Mouse (Mus musculus): ENCODE results near the gene Cdc25b. TPM values are rescaled to one million over a fixed set of nuclear protein-coding genes. Genes with fewer than 3 reads are reported as not detected.
A peak's percentile ranks its signal among the peaks of the same experiment; 100 is the strongest.

The Cdc25b gene
- 50.6 and 59.3 TPM in 2 replicates for polyA plus RNA-seq (2015; fragmentation: Nextera tagmentation; extraction: Ambion mirVana)

- WGBS: under 1% methylated on average over 43 of the region's 43 CpGs
- peaks cover 3% of the 10 kb centered on the region; the same call in 1 of the 2 replicates for H3K27me3 ChIP-seq
- H3K27ac ChIP-seq: peak within 1 kb of the TSS; percentile 70
- peak within 1 kb of the TSS; percentile 70 for H3K4me3 ChIP-seq (replicated peaks)
- peak within 1 kb of the TSS; percentile 63 for H3K4me2 ChIP-seq (replicated peaks)
- H3K9ac ChIP-seq (replicated peaks): peak within 1 kb of the TSS; percentile 79
- ATAC-seq: peak; percentile 88
- peaks cover 52% of the 10 kb centered on the region for H3K4me1 ChIP-seq (replicated peaks)
- no peaks in the 10 kb centered on the region for H3K9me3 ChIP-seq
- H3K36me3 ChIP-seq: no peaks in the 10 kb centered on the region
These were observed at the start of gene Cdc25b, which contains the start of gene Spef1 for GRCm38 (mm10) chr2:131186771-131187601. Gene Cdc25b, plus strand, starts transcription at chr2:131186949. Gene Spef1, minus strand, starts transcription at chr2:131187282.

- Histone ChIP-seq H3K4me3 (replicated peaks) (no peak overlapping the region), H3K27me3 (no peaks in the 10 kb centered on the region), H3K9ac (replicated peaks) (no peak overlapping the region), H3K4me1 (replicated peaks) (peaks cover 5% of the 10 kb centered on the region), H3K36me3 (peaks cover 2% of the 10 kb centered on the region), H3K9me3 (no peaks in the 10 kb centered on the region), H3K27ac (no peak overlapping the region), H3K4me2 (replicated peaks) (no peak overlapping the region)
- no peak for ATAC-seq
- 79% methylated on average over 4 of the region's 4 CpGs for WGBS
These were observed 48.5 kb upstream of the Cdc25b start for GRCm38 (mm10) chr2:131138296-131138695.

- Histone ChIP-seq H3K36me3 (peaks cover 7% of the 10 kb centered on the region), H3K27me3 (no peaks in the 10 kb centered on the region), H3K9me3 (no peaks in the 10 kb centered on the region), H3K4me1 (replicated peaks) (peaks cover 5% of the 10 kb centered on the region), H3K4me2 (replicated peaks) (no peak overlapping the region), H3K4me3 (replicated peaks) (no peak overlapping the region), H3K9ac (replicated peaks) (no peak overlapping the region), H3K27ac (no peak overlapping the region)
- no peak for ATAC-seq
- WGBS: 86% methylated on average over 7 of the region's 7 CpGs
These were observed 48.0 kb upstream of the Cdc25b start for GRCm38 (mm10) chr2:131138760-131139159.

- H3K9me3 ChIP-seq: no peaks in the 10 kb centered on the region
- H3K9ac ChIP-seq (replicated peaks): no peak overlapping the region
- peaks cover 9% of the 10 kb centered on the region for H3K36me3 ChIP-seq
- H3K27ac ChIP-seq: no peak overlapping the region
- WGBS: 93% methylated on average over 5 of the region's 5 CpGs
- no peak overlapping the region for H3K4me3 ChIP-seq (replicated peaks)
- H3K27me3 ChIP-seq: no peaks in the 10 kb centered on the region
- ATAC-seq: no peak
- no peak overlapping the region for H3K4me2 ChIP-seq (replicated peaks)
- peaks cover 5% of the 10 kb centered on the region for H3K4me1 ChIP-seq (replicated peaks)
These were observed 47.5 kb upstream of the Cdc25b start for GRCm38 (mm10) chr2:131139287-131139686.

- 70% methylated on average over 5 of the region's 5 CpGs for WGBS
- no peak for ATAC-seq
- no peak overlapping the region for H3K27ac ChIP-seq
These were observed 46.7 kb upstream of the Cdc25b start for GRCm38 (mm10) chr2:131139886-131140532.

GRCm38 (mm10) chr2:131140533-131140905 is 46.2 kb upstream of the Cdc25b start:
- Histone ChIP-seq H3K4me2 (replicated peaks) (no peak overlapping the region), H3K36me3 (peaks cover 21% of the 10 kb centered on the region), H3K4me3 (replicated peaks) (no peak overlapping the region), H3K27ac (no peak overlapping the region), H3K27me3 (no peaks in the 10 kb centered on the region), H3K4me1 (replicated peaks) (peaks cover 5% of the 10 kb centered on the region), H3K9me3 (no peaks in the 10 kb centered on the region), H3K9ac (replicated peaks) (no peak overlapping the region)
- ATAC-seq: no peak
- WGBS: 85% methylated on average over 5 of the region's 5 CpGs

More at GRCm38 (mm10) chr2:131139886-131140532, 46.7 kb upstream of the Cdc25b start:
- H3K9me3 ChIP-seq: no peaks in the 10 kb centered on the region
- peaks cover 16% of the 10 kb centered on the region for H3K36me3 ChIP-seq
- H3K4me3 ChIP-seq (replicated peaks): no peak overlapping the region
- peaks cover 5% of the 10 kb centered on the region for H3K4me1 ChIP-seq (replicated peaks)
- no peaks in the 10 kb centered on the region for H3K27me3 ChIP-seq
- H3K9ac ChIP-seq (replicated peaks): no peak overlapping the region
- H3K4me2 ChIP-seq (replicated peaks): no peak overlapping the region

- Histone ChIP-seq H3K4me1 (replicated peaks) (peaks cover 5% of the 10 kb centered on the region), H3K9ac (replicated peaks) (no peak overlapping the region), H3K4me2 (replicated peaks) (no peak overlapping the region), H3K4me3 (replicated peaks) (no peak overlapping the region), H3K27me3 (no peaks in the 10 kb centered on the region), H3K36me3 (peaks cover 31% of the 10 kb centered on the region), H3K27ac (no peak overlapping the region), H3K9me3 (no peaks in the 10 kb centered on the region)
- no peak for ATAC-seq
- 92% methylated on average over 8 of the region's 8 CpGs for WGBS
These were observed 45.3 kb upstream of the Cdc25b start for GRCm38 (mm10) chr2:131141336-131141986.

- H3K9me3 ChIP-seq: no peaks in the 10 kb centered on the region
- H3K36me3 ChIP-seq: peaks cover 42% of the 10 kb centered on the region
- peaks cover 5% of the 10 kb centered on the region for H3K4me1 ChIP-seq (replicated peaks)
- no peak overlapping the region for H3K4me2 ChIP-seq (replicated peaks)
- ATAC-seq: peak; percentile 57
- WGBS: 30% methylated on average over 18 of the region's 18 CpGs
- no peaks in the 10 kb centered on the region for H3K27me3 ChIP-seq
- no peak overlapping the region for H3K4me3 ChIP-seq (replicated peaks)
- no peak overlapping the region for H3K9ac ChIP-seq (replicated peaks)
- H3K27ac ChIP-seq: no peak overlapping the region
These were observed 44.2 kb upstream of the Cdc25b start for GRCm38 (mm10) chr2:131142592-131142991.

GRCm38 (mm10) chr2:131143007-131143780 is 43.6 kb upstream of the Cdc25b start:
- H3K9me3 ChIP-seq: no peaks in the 10 kb centered on the region
- H3K4me1 ChIP-seq (replicated peaks): peaks cover 5% of the 10 kb centered on the region
- H3K4me3 ChIP-seq (replicated peaks): no peak overlapping the region
- no peak for ATAC-seq
- no peaks in the 10 kb centered on the region for H3K27me3 ChIP-seq
- 70% methylated on average over 22 of the region's 22 CpGs for WGBS
- no peak overlapping the region for H3K4me2 ChIP-seq (replicated peaks)
- peaks cover 48% of the 10 kb centered on the region for H3K36me3 ChIP-seq
- no peak overlapping the region for H3K27ac ChIP-seq
- no peak overlapping the region for H3K9ac ChIP-seq (replicated peaks)

- Histone ChIP-seq H3K36me3 (peaks cover 66% of the 10 kb centered on the region), H3K9ac (replicated peaks) (no peak overlapping the region), H3K4me2 (replicated peaks) (no peak overlapping the region), H3K9me3 (no peaks in the 10 kb centered on the region), H3K27ac (no peak overlapping the region), H3K27me3 (no peaks in the 10 kb centered on the region), H3K4me3 (replicated peaks) (no peak overlapping the region), H3K4me1 (replicated peaks) (peaks cover 5% of the 10 kb centered on the region)
- ATAC-seq: no peak
- WGBS: 77% methylated on average over 13 of the region's 13 CpGs
These were observed 41.6 kb upstream of the Cdc25b start for GRCm38 (mm10) chr2:131145121-131145520.

GRCm38 (mm10) chr2:131145536-131145935 is 41.2 kb upstream of the Cdc25b start:
- Histone ChIP-seq H3K9ac (replicated peaks) (no peak overlapping the region), H3K9me3 (no peaks in the 10 kb centered on the region), H3K36me3 (peaks cover 70% of the 10 kb centered on the region), H3K4me1 (replicated peaks) (peaks cover 5% of the 10 kb centered on the region), H3K27me3 (no peaks in the 10 kb centered on the region), H3K27ac (no peak overlapping the region), H3K4me3 (replicated peaks) (no peak overlapping the region), H3K4me2 (replicated peaks) (no peak overlapping the region)
- no peak for ATAC-seq
- 94% methylated on average over 2 of the region's 2 CpGs for WGBS

Data from midbrain, embryonic 13.5 days (tissue).